Mouse (Mus musculus): ENCODE results near the gene Cluap1.

GRCm38 (mm10) chr16:3951141-3951540 lies 42.5 kb downstream of the Cluap1 start:
- TF ChIP-seq CTCF (IDR thresholded peaks at IDR 0.05) (no peak), EP300 (IDR thresholded peaks at IDR 0.05) (no peak)
